Mouse (Mus musculus) T-helper 1 cell (primary cell): ENCODE results near the gene Ech1.

Source experiments
- in situ Hi-C: fragments of 300-600 bp; cut with MboI, MseI; formaldehyde crosslinking; loops from one replicate; pipeline ENCODE4 v1.15.1; 2025; ENCODE audit warnings: high pct_unique_total_duplicates

Ech1 gene

DNA sequence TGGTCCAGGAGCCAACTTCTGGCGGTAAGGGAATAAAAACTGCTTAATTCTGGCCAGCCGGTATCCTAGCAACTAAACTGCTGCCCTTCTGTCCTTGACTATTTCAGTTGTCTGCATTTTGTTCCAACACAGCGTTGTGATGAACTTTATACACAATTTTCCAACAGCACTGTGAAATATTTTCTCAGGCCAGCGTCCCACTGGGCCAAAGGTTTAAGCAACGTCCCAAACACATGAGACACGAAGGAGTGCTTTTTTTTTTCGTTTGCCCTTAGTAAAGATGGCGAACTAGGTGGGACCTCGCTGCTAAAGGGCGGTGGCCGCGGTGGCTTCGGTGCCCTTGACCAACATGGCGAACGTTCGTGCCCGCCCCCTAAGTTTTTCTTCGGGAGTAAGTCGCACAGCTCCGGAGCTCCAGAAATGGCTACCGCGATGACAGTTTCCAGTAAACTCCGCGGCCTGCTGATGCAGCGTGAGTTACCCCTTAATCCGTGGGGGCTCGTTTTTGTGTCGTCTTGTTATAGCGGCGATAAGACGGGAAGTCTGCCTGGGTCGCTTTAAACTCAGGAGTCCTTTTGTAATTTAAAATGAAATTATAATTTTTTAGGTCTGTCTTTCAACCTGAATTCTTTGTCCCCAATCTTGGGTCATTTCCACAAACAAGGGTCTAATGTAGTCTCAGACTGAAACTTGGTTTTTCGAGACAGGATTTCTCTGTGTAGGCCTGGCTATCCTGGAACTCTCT lies at the start of gene Ech1:
Gene Ech1, plus strand, starts transcription at position 277 of the 745 bp plus-strand sequence.
- in situ Hi-C loops = loop anchor here (5.0 to 10.0 kb wide), 2 partner anchors 42 to 1600 kb away; partner anchors contain the start of gene Nfkbid

DNA sequence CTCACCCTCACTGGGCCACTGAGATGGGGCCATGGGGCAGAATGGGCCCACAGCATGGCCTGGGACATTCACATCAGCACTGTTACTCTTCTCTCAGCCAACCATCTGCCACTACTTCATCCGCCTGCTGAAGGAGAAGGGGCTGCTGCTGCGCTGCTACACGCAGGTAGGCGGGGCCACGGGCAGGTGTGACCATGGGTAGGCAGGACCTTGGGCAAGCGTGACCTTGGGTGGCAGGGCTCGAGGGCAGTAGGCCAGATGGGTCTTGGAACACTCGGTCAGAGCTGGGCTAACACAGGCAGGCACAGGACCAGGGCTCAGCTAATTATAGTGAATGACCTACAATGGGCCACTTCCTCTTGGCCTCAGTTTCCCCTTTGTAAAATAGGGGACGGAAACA lies 46.2 kb upstream of the Ech1 start:
- in situ Hi-C loops = no loop called here

GRCm38 (mm10) chr7:28780067-28780658 lies 44.9 kb upstream of the Ech1 start:
- in situ Hi-C loops = no loop called here

DNA sequence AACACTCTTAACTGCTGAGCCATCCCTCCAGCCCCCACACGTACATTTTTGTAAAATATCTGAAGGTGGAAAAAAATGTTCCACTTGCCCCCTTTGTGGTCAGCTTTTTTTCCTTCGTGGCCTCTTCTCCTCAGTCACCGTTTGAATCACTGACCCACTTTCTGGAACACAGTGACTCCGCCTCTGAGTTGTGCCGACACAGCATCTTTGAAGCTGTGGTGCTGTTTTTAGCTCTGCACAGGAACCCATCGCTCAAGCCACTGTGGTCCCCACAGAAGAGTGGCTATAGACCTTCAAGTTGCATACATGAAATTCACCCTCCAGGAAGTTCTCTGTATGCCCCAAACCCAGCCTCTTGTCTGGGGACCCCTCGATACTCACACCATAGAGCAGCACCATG lies 44.2 kb upstream of the Ech1 start:
- in situ Hi-C loops = no loop called here

DNA sequence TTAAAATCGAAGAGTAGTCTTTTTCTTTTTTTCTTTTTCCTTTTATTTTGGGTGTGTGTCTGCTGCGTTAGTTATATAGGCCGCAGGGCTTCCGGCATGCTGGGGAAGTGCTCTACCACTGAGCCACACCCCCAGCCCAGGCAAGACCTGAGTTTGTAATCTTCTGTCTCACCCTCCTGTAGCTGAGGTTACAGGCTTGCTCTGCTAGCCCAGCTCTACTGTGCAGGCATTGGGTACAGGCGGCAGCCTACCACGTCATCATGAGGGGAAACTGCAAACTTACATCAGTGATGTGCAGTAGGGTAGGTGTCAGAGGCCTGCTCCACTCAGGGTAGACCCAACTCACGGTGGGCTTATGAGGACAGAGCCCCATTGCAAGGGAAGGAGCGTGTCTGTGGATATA lies 43.8 kb upstream of the Ech1 start:
- in situ Hi-C loops = no loop called here

DNA sequence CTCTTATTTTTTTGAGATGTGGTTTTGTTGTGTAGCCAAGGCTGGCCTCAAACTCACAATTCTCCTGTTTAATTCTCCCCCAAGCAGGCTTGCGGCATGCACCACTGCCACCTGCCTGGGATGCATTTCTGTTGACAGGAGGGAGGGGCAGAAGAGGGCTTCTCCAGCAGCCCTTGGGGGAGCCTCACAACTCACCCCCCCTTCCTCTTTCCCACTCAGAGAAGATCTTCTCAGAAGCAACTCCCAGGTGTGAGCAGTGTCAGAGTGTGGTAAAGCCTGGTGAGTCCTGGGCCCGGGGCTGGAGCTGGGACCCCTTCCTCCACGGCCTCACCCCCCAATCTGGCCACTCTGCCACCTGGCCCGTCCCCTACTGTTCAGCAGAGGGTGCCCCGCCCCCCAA lies 39.9 kb upstream of the Ech1 start:
- in situ Hi-C loops = no loop called here

DNA sequence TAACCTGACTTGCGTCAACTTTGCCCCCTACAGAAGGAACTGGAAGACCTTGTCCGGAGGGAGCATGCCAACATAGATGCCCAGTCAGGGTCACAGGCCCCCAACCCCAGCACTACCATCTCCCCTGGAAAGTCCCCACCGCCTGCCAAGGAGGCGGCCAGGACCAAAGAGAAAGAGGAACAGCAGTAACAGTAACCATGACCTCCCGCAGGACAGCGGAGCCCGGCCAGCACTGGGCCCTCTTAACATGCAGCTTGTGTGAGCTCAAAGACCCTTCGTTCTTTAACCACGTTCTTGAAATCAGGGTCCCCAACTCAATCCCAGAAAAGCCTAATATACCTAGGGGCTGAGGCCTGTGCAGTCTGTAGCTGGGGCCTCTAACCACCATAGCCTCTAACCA lies 37.1 kb upstream of the Ech1 start:
- in situ Hi-C loops = no loop called here

GRCm38 (mm10) chr7:28788307-28789195 lies 36.5 kb upstream of the Ech1 start, which contains the start of gene Rinl:
Rinl (plus strand) TSS chr7:28788969.
- in situ Hi-C loops = no loop called here

- in situ Hi-C loops = no loop called here
Measured at GRCm38 (mm10) chr7:28789235-28789634, 35.8 kb upstream of the Ech1 start.

DNA sequence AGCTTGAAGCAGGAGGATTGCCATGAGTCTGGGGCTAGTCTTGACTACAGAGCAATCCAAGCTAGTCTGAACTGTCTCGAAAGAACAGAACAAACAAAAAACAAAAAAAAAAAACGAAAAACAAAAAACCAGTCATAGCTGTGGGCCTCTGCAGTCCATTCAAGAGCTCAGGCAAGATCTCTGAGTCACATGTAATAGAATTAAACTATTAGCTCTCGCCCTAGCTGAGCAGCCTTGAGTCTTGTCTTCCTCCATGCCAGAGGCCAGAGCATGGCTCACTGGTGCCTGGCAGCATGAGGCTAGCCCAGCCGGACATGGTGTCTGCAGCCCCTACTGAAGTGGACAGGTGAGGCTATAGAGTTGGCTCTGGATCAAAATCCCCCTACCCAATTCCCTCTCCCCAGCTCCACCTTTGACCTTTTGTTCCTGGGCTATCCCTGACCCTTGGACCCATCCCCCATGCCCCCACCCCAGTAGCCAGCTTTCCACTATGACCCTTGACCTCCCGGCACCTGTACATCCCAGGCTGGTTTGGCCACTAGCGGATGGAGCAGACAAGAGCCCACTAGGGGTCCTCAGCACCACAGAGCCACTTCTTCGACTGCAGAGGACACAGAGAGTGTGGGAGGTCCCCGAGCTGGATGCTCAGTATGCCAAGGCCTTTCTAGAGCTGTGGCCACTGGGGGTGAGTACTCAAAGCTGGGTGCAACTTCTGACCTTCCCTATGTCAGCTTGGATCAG lies 34.8 kb upstream of the Ech1 start:
- in situ Hi-C loops = loop anchor here (10.0 kb wide), 1 partner anchor 75 kb away; the partner anchor contains the start of gene Lgals7

- in situ Hi-C loops = loop anchor here (10.0 kb wide), 1 partner anchor 73 kb away; the partner anchor contains the start of gene Lgals7
Measured at GRCm38 (mm10) chr7:28791706-28792105, 33.3 kb upstream of the Ech1 start.

- in situ Hi-C loops = loop anchor here (10.0 kb wide), 1 partner anchor 72 kb away; the partner anchor contains the start of gene Lgals7
Measured at GRCm38 (mm10) chr7:28792391-28793185, 32.4 kb upstream of the Ech1 start.

- in situ Hi-C loops = loop anchor here (10.0 kb wide), 1 partner anchor 71 kb away; the partner anchor contains the start of gene Lgals7
Measured at GRCm38 (mm10) chr7:28793834-28794233, 31.2 kb upstream of the Ech1 start.

DNA sequence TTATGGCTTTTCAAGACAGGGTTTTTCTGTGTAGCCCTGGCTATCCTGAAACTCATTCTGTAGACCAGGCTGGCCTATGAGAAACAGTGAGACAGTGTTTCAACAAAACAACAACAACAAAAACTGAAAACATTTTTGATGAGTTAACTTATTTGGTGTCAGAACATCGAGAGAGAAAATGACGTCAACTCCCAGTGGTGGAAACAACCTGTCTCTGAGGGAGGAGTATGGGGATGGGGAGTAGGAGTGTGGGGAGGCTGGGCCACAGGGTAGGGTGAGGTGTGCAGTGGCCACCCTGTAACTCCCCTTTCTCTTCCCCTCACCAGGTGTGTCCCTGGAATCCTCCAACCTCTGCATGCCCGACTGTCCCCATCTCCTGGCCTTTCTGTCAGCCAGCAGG lies 30.5 kb upstream of the Ech1 start:
- in situ Hi-C loops = loop anchor here (10.0 kb wide), 1 partner anchor 70 kb away; the partner anchor contains the start of gene Lgals7

- in situ Hi-C loops = loop anchor here (10.0 kb wide), 1 partner anchor 69 kb away; the partner anchor contains the start of gene Lgals7
Measured at GRCm38 (mm10) chr7:28795832-28796231, 29.2 kb upstream of the Ech1 start.

DNA sequence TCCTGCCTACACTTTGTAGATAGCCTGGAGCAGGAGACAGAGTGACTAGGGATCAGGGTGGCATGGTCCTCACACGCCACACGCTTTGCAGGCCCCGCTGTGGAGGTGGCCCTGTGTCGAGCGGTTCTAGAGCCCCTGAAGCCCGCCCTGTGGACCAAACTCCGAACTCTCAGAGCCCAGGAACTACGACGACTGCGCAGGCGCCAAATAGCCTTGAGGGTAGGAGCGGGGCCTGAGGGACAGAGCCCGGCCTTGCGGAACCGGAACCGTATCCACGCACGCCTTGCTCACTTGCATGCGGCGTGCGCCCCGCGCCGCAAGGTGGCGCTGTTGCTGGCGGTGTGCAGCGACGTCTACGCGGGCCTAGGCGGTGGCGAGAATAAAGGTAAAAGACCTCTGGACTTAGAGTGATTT lies 28.4 kb upstream of the Ech1 start:
- in situ Hi-C loops = loop anchor here (10.0 kb wide), 1 partner anchor 68 kb away; the partner anchor contains the start of gene Lgals7

- in situ Hi-C loops = loop anchor here (10.0 kb wide), 1 partner anchor 65 kb away; the partner anchor contains the start of gene Lgals7
Measured at GRCm38 (mm10) chr7:28799994-28800393, 25.0 kb upstream of the Ech1 start.

DNA sequence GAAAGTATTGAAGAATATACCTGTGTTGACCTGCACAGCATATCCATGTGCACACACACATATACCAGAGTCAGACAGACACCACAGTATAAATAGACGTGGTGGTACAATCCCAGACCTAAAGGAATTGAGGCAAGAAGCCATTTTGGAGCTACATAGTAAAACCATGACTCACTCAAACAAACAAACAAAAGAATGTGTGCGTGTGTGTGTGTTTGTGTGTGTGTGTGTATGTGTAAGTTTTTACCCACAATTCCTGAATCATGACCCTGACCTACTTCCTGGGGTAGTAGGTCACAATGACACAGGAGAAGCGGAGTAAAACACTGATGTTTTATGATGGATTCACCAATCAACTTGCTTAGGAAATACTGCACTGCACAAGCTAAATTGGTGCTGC lies 23.6 kb upstream of the Ech1 start:
- in situ Hi-C loops = no loop called here

GRCm38 (mm10) chr7:28801901-28802670 lies 22.9 kb upstream of the Ech1 start:
- in situ Hi-C loops = no loop called here
